Mouse (Mus musculus) myocyte (in vitro differentiated cells): ENCODE measurements around the gene Sh3rf3. TPM values are rescaled to one million over a fixed set of nuclear protein-coding genes. Genes with fewer than 3 reads are reported as not detected.

Source experiments
- H3K27me3 ChIP-seq: one replicate; pipeline ENCODE4 v1.6.1; 2011; ENCODE audit not compliant: control insufficient read depth, insufficient read depth, insufficient read length
- H3K36me3 ChIP-seq: one replicate; pipeline ENCODE4 v1.6.1; 2011; ENCODE audit not compliant: control insufficient read depth, insufficient read depth
- H3K4me2 ChIP-seq: one replicate; pipeline ENCODE4 v1.6.1; 2011; ENCODE audit warnings: low read depth, control low read depth
- H3K4me3 ChIP-seq: one replicate; pipeline ENCODE4 v1.5.1; 2011; ENCODE audit warnings: mild to moderate bottlenecking, control low read depth, moderate library complexity
- H3K79me2 ChIP-seq: one replicate; pipeline ENCODE4 v1.6.1; 2011; ENCODE audit not compliant: control insufficient read depth, insufficient read depth
- H3ac ChIP-seq: one replicate; pipeline ENCODE4 v1.6.1; 2011; ENCODE audit not compliant: control insufficient read depth, insufficient read length
- CEBPB ChIP-seq: IDR thresholded peaks from 2 replicates; pipeline ENCODE4 v1.6.1; 2011; ENCODE audit warnings: mild to moderate bottlenecking, moderate library complexity; ENCODE audit not compliant: poor library complexity, insufficient read depth, severe bottlenecking
- E2F4 ChIP-seq: IDR thresholded peaks from one replicate; pipeline ENCODE4 v1.6.1; 2011; ENCODE audit warnings: mild to moderate bottlenecking, control low read depth, moderate library complexity; ENCODE audit not compliant: insufficient read depth
- MAX ChIP-seq: IDR thresholded peaks from one replicate; pipeline ENCODE4 v1.6.1; 2011; ENCODE audit warnings: low read depth, mild to moderate bottlenecking, control low read depth
- MYOD1 ChIP-seq, 3 experiments: IDR thresholded peaks; one replicate each; pipeline ENCODE4 v1.6.1; 2011; ENCODE audit warnings: control low read depth in 2 of 3, low read depth in 2 of 3, mild to moderate bottlenecking in 2 of 3, moderate library complexity in 1 of 3; ENCODE audit not compliant: insufficient read length in 2 of 3, control insufficient read depth in 1 of 3
- MYOG ChIP-seq, 3 experiments: IDR thresholded peaks; one replicate each; pipeline ENCODE4 v1.6.1; 2011; ENCODE audit warnings: control low read depth in 2 of 3, low read depth in 2 of 3, mild to moderate bottlenecking in 2 of 3; ENCODE audit not compliant: insufficient read length in 2 of 3, control insufficient read depth in 1 of 3, insufficient read depth in 1 of 3
- POLR2A ChIP-seq: IDR thresholded peaks from one replicate; pipeline ENCODE4 v1.6.1; 2011; ENCODE audit warnings: low read depth, mild to moderate bottlenecking, control low read depth, moderate library complexity; ENCODE audit not compliant: insufficient read length
- POLR2AphosphoS2 ChIP-seq: IDR thresholded peaks from one replicate; pipeline ENCODE4 v1.6.1; 2011; ENCODE audit warnings: low read depth, control low read depth; ENCODE audit not compliant: insufficient read length
- REST ChIP-seq: IDR thresholded peaks from one replicate; pipeline ENCODE4 v1.6.1; 2011; ENCODE audit warnings: mild to moderate bottlenecking, control low read depth, moderate library complexity; ENCODE audit not compliant: insufficient read depth, insufficient read length
- SRF ChIP-seq: IDR thresholded peaks from one replicate; pipeline ENCODE4 v1.6.1; 2011; ENCODE audit warnings: low read depth; ENCODE audit not compliant: control insufficient read depth, insufficient read length
- TCF12 ChIP-seq: IDR thresholded peaks from one replicate; pipeline ENCODE4 v1.6.1; 2011; ENCODE audit warnings: mild to moderate bottlenecking, control low read depth; ENCODE audit not compliant: poor library complexity, insufficient read depth, severe bottlenecking
- TCF3 ChIP-seq: IDR thresholded peaks from one replicate; pipeline ENCODE4 v1.6.1; 2011; ENCODE audit warnings: low read depth, control low read depth; ENCODE audit not compliant: insufficient read length
- USF1 ChIP-seq: IDR thresholded peaks from one replicate; pipeline ENCODE4 v1.6.1; 2011; ENCODE audit warnings: low read depth, mild to moderate bottlenecking, control low read depth, moderate library complexity
- polyA plus RNA-seq: library from polyadenylated mRNA; unstranded; fragments of >200 nt; fragmentation: generic; extraction: Trizol; gene quantifications from one replicate; pipeline ENCODE4 v1.2.1, GENCODE M21; 2012; ENCODE audit warnings: missing spikeins

Sh3rf3 gene
- polyA plus RNA-seq, 1 experiment, result 0.10 TPM

DNA sequence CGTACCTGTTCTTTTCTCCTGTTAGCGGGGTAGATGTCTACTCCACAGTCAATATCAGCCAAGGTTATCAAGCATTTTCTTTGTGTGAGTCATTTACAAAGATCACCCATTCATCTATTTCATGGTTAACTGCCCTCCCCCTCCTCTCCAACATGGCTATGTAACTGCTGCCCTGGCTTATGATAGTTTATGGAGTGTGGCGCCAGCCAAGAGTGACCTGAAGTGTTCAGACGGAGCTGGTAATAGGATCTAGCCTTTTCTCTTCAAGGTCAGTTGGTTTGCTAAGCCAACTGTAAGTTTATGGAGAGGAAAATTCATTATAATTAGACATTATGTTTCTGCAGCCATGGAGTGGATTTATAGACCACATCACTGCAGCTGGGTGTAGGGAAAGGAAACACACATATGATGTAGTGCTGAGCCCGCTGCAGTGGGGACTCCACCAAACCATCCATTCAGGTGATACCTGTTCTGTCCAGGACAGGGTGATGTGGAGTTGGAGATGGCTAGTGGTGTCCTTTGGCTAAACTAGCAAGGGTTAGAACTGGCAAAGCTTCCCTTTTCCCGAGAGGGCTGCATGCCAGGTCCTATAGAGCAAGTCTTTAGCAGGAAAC lies 109.2 kb downstream of the Sh3rf3 start:
- Histone ChIP-seq H3K4me2 (no peak overlapping the region), H3K36me3 (no peaks in the 10 kb centered on the region), H3K4me3 (no peak overlapping the region), H3K27me3 (no peaks in the 10 kb centered on the region), H3ac (no peak overlapping the region), H3K79me2 (no peaks in the 10 kb centered on the region)
- TF ChIP-seq POLR2A (no peak), MYOD1 (IDR thresholded peaks at IDR 0.05; ENCODE audit: control insufficient read depth in 1 of 3, insufficient read length in 2 of 3, low read depth in 2 of 3) (no peak), TCF12 (no peak), CEBPB (no peak), E2F4 (no peak), REST (no peak), MYOG (IDR thresholded peaks at IDR 0.05; ENCODE audit: control insufficient read depth in 1 of 3, insufficient read depth in 1 of 3, insufficient read length in 2 of 3, low read depth in 2 of 3) (no peak), MAX (no peak), POLR2AphosphoS2 (no peak)

DNA sequence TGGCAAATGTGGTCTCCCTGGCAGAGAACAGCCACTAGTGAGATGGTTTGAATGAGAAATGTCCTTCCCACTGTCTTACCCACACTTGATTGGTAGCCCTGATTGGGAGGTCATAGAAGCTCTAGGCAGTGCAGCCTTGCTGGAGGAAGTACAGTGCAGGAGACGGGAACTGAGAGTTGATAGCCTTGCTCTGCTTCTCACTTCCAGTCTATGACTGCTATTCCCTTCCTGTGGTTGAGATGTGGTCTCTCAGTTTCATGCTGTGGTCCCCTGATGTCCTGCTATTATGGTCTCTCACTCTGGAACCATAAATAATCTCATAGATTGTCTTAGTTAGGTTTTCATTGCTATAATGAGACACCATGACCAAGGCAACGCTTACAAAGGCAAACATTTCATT lies 109.8 kb downstream of the Sh3rf3 start:
- H3K4me3 ChIP-seq, result no peak overlapping the region
- H3K79me2 ChIP-seq, result no peaks in the 10 kb centered on the region
- no peaks in the 10 kb centered on the region for H3K36me3 ChIP-seq
- H3K27me3 ChIP-seq, result no peaks in the 10 kb centered on the region
- TF ChIP-seq USF1 (no peak), E2F4 (no peak), POLR2A (no peak)
- H3K4me2 ChIP-seq, result no peak overlapping the region
- H3ac ChIP-seq, result no peak overlapping the region

DNA sequence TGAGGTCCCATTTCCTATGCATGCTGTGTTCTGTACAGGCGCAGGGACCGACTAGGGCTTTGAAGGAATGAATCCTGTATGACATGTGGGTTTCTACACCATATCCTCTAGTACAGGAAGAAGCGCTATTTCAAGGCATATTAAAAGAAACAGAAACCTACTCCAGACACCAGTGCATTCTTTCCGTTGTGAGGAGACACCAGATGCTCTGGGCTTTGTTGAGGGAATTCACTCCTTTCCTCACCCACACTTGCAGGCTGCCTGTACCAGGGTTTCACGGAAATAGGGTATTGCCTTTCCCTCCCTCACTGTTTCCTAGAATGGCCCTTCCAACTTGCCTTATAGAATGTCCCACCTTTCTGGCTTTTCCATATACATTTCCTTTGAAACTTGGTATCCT lies 113.4 kb downstream of the Sh3rf3 start:
- H3ac ChIP-seq, result no peak overlapping the region
- no peak overlapping the region for H3K4me2 ChIP-seq
- TF ChIP-seq POLR2A (no peak), USF1 (no peak), CEBPB (no peak), E2F4 (no peak), TCF12 (no peak), SRF (no peak)
- H3K4me3 ChIP-seq, result no peak overlapping the region
- no peaks in the 10 kb centered on the region for H3K36me3 ChIP-seq
- H3K27me3 ChIP-seq, result no peaks in the 10 kb centered on the region
- H3K79me2 ChIP-seq, result no peaks in the 10 kb centered on the region

DNA sequence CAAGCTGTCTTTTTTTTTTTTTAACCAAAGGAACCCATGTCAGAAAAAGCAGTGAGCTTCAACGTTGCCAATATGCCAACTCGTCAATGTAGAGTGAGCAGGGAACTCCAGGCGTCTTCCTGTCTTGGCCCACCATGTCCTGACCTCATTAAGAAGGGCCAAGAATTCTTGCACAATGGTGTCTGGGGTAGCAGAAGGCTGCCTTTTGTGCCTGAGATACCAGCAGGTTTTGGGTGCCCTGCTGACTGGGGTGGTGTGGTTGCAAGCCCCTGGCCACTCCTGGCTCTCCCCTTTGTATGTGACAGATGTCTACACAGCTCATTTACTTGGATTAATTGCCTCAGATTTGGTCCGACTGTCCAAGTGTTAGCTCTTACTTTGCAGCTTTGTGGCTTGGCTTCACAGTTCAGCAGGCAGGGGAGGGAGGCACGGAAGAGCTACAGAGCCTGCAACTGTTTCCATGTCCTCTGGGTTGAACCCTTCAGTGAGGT lies 115.8 kb downstream of the Sh3rf3 start:
- Histone ChIP-seq H3K36me3 (no peaks in the 10 kb centered on the region), H3K4me3 (no peak overlapping the region), H3ac (no peak overlapping the region), H3K79me2 (no peaks in the 10 kb centered on the region), H3K27me3 (no peaks in the 10 kb centered on the region), H3K4me2 (no peak overlapping the region)
- TF ChIP-seq SRF (no peak), E2F4 (no peak), TCF3 (no peak), MYOD1 (IDR thresholded peaks at IDR 0.05; ENCODE audit: control insufficient read depth in 1 of 3, insufficient read length in 2 of 3, low read depth in 2 of 3) (no peak), USF1 (no peak), TCF12 (no peak), POLR2A (no peak), POLR2AphosphoS2 (no peak), MAX (no peak), CEBPB (no peak)

DNA sequence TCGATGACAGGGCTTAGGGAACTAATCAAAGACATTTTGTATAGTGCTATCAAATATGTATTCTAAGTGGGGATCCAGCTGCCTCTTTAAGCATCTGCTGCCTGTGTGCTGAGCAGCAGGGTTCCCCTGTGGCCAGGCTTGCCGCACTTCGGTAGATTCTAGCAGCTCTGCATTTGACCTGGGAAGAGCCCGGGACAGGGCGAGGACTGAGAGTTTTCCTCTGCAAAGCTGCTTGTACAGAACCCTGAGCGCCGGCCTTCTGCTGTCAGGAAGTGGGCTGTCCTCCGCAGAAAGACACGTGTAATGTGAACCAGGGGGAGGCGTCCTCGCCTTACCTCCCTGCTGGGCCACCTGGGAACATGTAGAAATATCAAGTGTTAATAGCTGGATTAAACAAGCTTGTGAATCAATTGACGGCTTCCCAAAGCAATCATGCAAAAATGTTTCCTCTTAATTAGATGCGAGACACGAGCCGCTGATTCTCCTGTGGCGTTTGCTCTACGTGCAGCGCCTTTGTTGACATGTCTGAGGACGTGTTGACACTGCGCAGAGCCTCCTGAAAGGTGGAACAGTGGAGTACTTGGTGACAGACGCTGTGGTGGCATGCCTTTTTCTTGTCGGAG lies 119.1 kb downstream of the Sh3rf3 start:
- no peak overlapping the region for H3K4me3 ChIP-seq
- H3K36me3 ChIP-seq, result no peaks in the 10 kb centered on the region
- H3K27me3 ChIP-seq, result no peaks in the 10 kb centered on the region
- H3K4me2 ChIP-seq, result no peak overlapping the region
- no peaks in the 10 kb centered on the region for H3K79me2 ChIP-seq
- no peak for TF ChIP-seq POLR2AphosphoS2
- H3ac ChIP-seq, result no peak overlapping the region
